Mouse (Mus musculus): Measurements from ENCODE around the gene Fth1. TPM values are rescaled to one million over a fixed set of nuclear protein-coding genes. Genes with fewer than 3 reads are reported as not detected.

Fth1 gene
- total RNA-seq, 2 experiments from 2014 or later = 1,376 to 1,487 TPM

GRCm38 (mm10) chr19:9992011-9992958 lies 11.9 kb downstream of the Fth1 start:
- DNase-seq = no peak

- DNase-seq = peak; percentile 97
Observed at GRCm38 (mm10) chr19:9993036-9993656, 12.7 kb downstream of the Fth1 start.

GRCm38 (mm10) chr19:9997204-9998062 lies 17.0 kb downstream of the Fth1 start:
- DNase-seq = no peak

GRCm38 (mm10) chr19:9998063-9998416 lies 17.6 kb downstream of the Fth1 start:
- no peak for DNase-seq

- no peak for DNase-seq
Observed at GRCm38 (mm10) chr19:9998736-9999486, 18.5 kb downstream of the Fth1 start.

- peak; percentile 54 for DNase-seq
Observed at GRCm38 (mm10) chr19:10000330-10000729, 19.9 kb downstream of the Fth1 start.

GRCm38 (mm10) chr19:10001206-10001969 lies 21.0 kb downstream of the Fth1 start, which contains the start of the genes Best1 and Rab3il1:
Gene Best1, minus strand, starts transcription at chr19:10001633.
Gene Rab3il1, plus strand, starts transcription at chr19:10001669.
- no peak for DNase-seq

- no peak for DNase-seq
Observed at GRCm38 (mm10) chr19:10003696-10004095, 23.3 kb downstream of the Fth1 start.

- DNase-seq = no peak
Observed at GRCm38 (mm10) chr19:10011408-10011807, 31.0 kb downstream of the Fth1 start.

- DNase-seq = peak; percentile 79
Observed at GRCm38 (mm10) chr19:10012827-10013278, 32.5 kb downstream of the Fth1 start.

- no peak for DNase-seq
Observed at GRCm38 (mm10) chr19:10013348-10013747, 33.0 kb downstream of the Fth1 start.

- peak; percentile 73 for DNase-seq
Observed at GRCm38 (mm10) chr19:10013913-10014312, 33.5 kb downstream of the Fth1 start.

- DNase-seq = no peak
Observed at GRCm38 (mm10) chr19:10014824-10015223, 34.4 kb downstream of the Fth1 start.

- DNase-seq = no peak
Observed at GRCm38 (mm10) chr19:10015442-10015841, 35.0 kb downstream of the Fth1 start.

- DNase-seq = no peak
Observed at GRCm38 (mm10) chr19:10016151-10016550, 35.8 kb downstream of the Fth1 start.

GRCm38 (mm10) chr19:10017637-10018526 lies 37.5 kb downstream of the Fth1 start:
- DNase-seq = peak; percentile 95

GRCm38 (mm10) chr19:10018527-10018818 lies 38.1 kb downstream of the Fth1 start:
- no peak for DNase-seq

GRCm38 (mm10) chr19:10019214-10019760 lies 38.9 kb downstream of the Fth1 start:
- DNase-seq = no peak

- DNase-seq = no peak
Observed at GRCm38 (mm10) chr19:10021981-10022380, 41.6 kb downstream of the Fth1 start.
